Mouse (Mus musculus): ENCODE data around the gene Gm20481.
"Not testable (repeated sequence)": the region's sequence is repeated elsewhere in the genome, so short reads cannot be mapped to it uniquely, and the experiment has no call there.

Gm20481 gene

GRCm38 (mm10) chr17:35003022-35003838, 33.5 kb downstream of the Gm20481 start:
- no peak for DNase-seq (ENCODE audit: extremely low read depth, low read depth, low spot score)

DNA sequence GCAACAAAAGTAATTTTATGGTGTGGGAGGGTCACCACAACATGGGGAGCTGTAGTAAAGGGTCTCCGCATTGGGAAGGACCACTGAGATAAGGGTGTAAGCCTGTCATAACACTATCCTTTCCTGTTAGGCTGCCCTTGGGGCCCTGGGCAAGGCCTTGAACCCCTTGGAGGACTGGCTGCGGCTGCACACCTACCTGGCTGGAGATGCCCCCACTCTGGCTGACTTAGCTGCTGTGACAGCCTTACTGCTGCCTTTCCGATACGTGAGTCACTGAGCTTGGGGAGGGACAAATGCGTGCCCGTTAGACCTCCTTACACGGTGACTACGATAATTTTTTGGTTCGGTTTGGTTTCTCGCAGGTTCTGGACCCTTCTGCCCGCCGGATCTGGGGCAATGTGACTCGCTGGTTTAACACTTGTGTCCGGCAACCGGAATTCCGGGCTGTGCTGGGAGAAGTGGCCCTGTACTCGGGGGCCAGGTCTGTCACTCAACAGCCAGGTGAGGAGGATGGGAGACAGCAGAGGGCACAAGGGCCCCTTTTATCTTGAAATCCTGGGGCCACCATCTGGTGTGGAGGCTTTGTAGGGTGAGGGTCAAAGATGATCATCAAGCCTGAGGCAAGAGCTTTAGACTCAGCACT, 34.5 kb downstream of the Gm20481 start:
- no peak for DNase-seq (ENCODE audit: extremely low read depth, low read depth, low spot score)

DNA sequence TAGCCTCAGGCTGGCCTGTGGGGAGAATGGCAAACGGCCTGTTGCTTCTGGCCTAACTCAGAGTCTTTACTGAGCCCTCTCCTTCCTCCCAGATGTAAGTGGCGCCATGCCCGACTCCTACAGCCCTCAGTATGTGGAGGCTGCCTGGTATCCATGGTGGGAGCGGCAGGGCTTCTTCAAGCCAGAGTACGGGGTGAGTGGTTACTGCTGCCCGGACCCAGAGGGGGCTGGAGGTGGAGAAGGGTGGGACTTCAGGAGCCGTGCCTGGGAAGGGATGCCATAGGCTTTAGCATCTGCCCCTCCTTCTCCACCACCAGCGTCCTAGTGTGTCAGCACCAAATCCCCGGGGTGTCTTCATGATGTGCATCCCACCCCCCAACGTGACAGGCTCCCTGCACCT, 35.4 kb downstream of the Gm20481 start:
- no peak for DNase-seq (ENCODE audit: extremely low read depth, low read depth, low spot score)

GRCm38 (mm10) chr17:35005902-35006301, 36.2 kb downstream of the Gm20481 start:
- not testable (repeated sequence) for DNase-seq (ENCODE audit: extremely low read depth, low read depth, low spot score)

GRCm38 (mm10) chr17:35007387-35007991, 37.8 kb downstream of the Gm20481 start:
- DNase-seq (ENCODE audit: extremely low read depth, low read depth, low spot score) = no peak

- DNase-seq (ENCODE audit: extremely low read depth, low read depth, low spot score) = no peak
Observed at GRCm38 (mm10) chr17:35009586-35009985, 39.9 kb downstream of the Gm20481 start.

- DNase-seq (ENCODE audit: extremely low read depth, low read depth, low spot score) = no peak
Observed at GRCm38 (mm10) chr17:35011440-35011839, 41.7 kb downstream of the Gm20481 start.

DNA sequence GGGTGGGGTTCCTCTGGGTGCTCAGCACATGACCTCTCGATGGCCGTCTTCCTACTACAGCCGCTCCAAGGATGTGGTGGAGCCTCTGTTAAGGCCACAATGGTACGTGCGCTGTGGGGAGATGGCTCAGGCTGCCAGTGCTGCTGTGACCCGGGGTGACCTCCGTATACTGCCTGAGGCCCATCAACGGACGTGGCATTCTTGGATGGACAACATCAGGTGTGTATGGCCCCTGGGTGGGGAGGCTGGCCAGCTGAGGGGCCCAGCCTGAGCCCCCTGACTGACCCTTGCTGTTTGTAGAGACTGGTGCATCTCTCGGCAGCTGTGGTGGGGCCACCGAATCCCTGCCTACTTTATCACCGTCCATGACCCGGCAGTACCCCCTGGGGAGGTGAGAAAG, 42.7 kb downstream of the Gm20481 start:
- no peak for DNase-seq (ENCODE audit: extremely low read depth, low read depth, low spot score)

DNA sequence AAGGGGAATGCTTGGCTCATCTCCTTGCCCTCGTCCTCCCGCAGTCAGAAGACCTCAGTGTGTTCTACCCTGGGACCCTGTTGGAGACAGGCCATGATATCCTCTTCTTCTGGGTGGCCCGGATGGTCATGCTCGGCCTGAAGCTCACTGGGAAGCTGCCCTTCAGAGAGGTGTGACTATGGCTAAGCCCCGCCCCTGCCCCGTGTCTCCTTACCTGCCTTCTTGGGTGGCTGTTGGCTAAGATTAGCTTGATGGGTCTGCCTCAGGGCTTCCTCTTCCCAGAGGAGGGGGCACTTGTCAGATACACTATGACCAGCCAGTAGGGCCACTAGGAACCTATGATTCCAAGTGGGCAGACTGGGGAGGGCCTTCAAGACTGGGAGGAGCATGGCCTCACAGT, 43.5 kb downstream of the Gm20481 start:
- no peak for DNase-seq (ENCODE audit: extremely low read depth, low read depth, low spot score)

DNA sequence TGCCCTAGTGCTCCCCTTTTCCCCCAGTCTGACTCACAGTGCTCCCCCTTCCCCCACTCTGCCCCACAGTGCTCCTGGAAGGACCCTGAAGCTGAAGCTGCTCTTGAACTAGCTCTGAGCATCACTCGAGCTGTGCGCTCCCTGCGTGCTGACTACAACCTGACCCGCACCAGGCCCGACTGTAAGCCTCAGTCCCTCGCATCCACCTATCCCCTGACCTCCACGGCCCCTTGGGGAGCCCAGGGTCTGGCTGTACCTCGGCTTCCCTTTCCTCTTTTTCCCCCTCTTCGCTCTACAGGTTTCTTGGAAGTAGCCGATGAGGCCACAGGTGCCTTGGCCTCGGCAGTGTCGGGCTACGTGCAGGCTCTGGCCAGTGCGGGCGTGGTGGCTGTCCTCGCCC, 45.6 kb downstream of the Gm20481 start:
- no peak for DNase-seq (ENCODE audit: extremely low read depth, low read depth, low spot score)

GRCm38 (mm10) chr17:35016376-35016775, 46.7 kb downstream of the Gm20481 start, which contains the start of gene Vwa7:
TSS of gene Vwa7 (plus strand) at chr17:35016579.
- DNase-seq (ENCODE audit: extremely low read depth, low read depth, low spot score) = no peak

DNA sequence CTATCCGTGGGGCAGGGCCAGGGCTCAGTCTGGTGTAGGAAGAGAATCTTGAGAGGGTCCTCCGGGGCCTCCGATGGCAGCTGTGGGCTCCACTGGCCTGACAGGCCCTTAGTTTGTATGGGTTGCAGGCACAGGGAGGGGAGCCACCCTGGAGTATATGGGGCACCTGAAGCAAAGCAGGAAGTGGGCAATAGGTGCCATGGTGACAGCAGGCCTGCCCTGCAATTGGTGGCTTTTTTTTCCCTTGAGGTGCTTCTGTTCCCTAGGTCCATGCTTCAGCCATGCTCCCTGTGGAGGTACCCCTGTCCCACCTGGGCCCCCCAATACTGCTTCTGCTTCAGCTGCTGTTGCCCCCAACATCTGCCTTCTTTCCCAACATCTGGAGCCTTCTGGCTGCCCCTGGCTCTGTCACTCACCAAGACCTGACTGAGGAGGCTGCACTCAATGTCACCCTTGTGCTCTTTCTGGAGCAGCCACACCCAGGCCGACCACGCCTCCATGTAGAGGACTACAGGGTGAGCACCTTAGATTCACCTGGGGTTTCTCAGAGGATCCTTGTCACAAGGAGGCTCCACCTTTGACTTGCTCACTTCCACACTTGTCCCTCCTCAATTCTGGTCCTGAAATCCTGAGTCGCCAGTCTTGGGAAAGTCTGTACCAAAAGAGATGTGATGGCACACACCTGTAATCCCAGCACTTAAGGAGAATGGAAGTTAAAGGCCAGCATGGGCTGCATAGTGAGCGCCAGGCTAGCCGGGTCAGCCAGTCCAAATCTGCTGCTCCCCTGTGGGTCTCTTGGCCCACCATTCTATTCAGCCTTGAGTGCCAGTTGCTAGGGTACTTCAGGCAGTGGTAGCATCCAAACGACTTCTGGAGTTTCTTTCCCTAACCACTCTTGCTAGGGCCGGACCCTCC, 47.3 kb downstream of the Gm20481 start:
- DNase-seq (ENCODE audit: extremely low read depth, low read depth, low spot score) = no peak

GRCm38 (mm10) chr17:35017706-35018030, 48.0 kb downstream of the Gm20481 start:
- no peak for DNase-seq (ENCODE audit: extremely low read depth, low read depth, low spot score)

GRCm38 (mm10) chr17:35018171-35018570, 48.5 kb downstream of the Gm20481 start:
- DNase-seq (ENCODE audit: extremely low read depth, low read depth, low spot score) = no peak

- DNase-seq (ENCODE audit: extremely low read depth, low read depth, low spot score) = no peak
Observed at GRCm38 (mm10) chr17:35019894-35020293, 50.2 kb downstream of the Gm20481 start.

GRCm38 (mm10) chr17:35020551-35020950, 50.8 kb downstream of the Gm20481 start:
- peak; percentile 82 for DNase-seq (ENCODE audit: extremely low read depth, low read depth, low spot score)

DNA sequence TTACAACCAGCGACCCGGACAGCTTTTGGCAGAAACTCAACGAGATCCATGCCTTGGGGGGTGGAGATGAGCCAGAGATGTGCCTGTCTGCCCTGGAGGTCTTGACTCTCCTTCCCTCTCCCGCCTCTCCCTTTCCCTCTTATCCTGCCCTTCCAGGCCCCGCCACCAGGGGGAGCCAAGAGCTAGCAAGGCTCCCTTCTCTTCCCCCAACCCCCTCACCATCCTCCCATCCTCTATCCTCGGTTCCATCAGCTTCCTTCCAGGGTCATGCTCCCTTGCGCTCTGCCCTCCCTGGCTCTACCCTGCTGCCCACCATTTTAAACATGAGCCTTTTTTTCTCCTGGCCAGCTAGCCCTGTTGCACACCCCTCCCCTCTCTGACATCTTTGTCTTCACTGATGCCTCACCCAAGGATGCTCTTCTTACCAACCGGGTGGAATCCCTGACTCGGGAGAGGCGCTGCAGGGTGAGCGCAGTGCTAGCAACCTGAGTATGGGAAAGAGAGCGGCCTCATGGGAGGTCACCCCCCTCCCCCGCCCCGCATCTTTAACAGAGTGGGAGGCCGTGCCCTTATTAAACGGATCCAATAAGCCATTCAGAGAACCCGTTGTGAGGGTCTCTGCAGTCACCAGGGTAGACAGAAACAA, 51.6 kb downstream of the Gm20481 start:
- no peak for DNase-seq (ENCODE audit: extremely low read depth, low read depth, low spot score)
